Mouse (Mus musculus) C3H10T1/2 (cell line): ENCODE measurements around the gene Tax1bp3. TPM values are rescaled to one million over a fixed set of nuclear protein-coding genes. Genes with fewer than 3 reads are reported as not detected.

ENCODE experiments used
- polyA plus RNA-seq, 2 experiments: library from polyadenylated mRNA; unstranded; fragments of >200 nt; fragmentation: generic; extraction: Trizol; gene quantifications; one replicate each; pipeline ENCODE4 v1.2.1; 2012; ENCODE audit warnings: missing spikeins in 2 of 2

Tax1bp3 gene
- 100 to 1,000 TPM; 122 to 202 TPM for polyA plus RNA-seq

DNA sequence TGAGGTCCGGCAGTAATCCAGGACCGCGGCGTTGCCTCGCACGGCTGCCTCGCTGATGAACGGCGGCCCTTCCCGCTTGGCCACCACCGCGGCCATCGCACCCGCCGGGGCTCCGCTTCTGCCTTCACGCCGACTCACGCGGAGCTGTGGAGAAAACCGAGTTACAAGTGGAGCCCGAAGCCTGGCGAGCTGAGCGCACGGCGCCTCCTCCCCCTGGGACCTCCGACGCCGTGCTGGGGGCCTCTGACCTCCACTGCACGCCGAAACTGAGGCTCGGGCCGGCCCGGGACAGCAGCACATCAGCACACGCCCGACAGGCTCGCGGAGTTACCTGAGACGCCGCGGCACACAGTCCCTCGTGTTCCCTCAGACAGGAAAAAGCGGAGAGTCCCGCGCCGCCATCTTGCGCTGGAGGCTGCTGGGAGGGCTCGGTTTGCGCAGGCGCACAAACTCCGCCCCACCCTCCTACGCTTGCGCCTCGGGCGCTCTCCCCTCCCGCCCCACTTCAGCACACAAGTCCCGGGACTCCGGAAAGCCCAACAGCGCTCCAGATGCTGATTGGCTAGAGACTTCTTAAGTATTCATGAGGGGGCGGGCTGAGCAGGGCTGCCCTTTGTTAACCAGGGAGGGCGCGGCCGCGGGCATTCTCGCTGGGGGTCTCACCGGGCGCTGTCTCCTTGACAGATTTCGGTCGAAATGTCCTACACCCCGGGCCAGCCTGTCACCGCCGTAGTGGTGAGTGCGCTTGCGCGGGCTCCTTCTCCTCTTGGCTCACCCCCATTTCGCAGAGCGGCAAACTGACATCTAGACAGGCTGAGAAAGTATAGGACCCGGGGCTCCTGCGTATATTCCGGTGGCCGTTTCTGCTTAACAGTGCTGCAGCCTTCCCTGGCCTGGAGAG lies at the start of gene Tax1bp3, which contains the start of gene Emc6:
Gene Tax1bp3, plus strand, starts transcription at position 476 of the 901 bp plus-strand sequence.
Gene Emc6, minus strand, starts transcription at position 430 of the 901 bp plus-strand sequence.

GRCm38 (mm10) chr11:73137591-73138501 lies 39.0 kb upstream of the Tax1bp3 start, which contains the start of gene Haspin:
Haspin (minus strand) TSS chr11:73138294.

DNA sequence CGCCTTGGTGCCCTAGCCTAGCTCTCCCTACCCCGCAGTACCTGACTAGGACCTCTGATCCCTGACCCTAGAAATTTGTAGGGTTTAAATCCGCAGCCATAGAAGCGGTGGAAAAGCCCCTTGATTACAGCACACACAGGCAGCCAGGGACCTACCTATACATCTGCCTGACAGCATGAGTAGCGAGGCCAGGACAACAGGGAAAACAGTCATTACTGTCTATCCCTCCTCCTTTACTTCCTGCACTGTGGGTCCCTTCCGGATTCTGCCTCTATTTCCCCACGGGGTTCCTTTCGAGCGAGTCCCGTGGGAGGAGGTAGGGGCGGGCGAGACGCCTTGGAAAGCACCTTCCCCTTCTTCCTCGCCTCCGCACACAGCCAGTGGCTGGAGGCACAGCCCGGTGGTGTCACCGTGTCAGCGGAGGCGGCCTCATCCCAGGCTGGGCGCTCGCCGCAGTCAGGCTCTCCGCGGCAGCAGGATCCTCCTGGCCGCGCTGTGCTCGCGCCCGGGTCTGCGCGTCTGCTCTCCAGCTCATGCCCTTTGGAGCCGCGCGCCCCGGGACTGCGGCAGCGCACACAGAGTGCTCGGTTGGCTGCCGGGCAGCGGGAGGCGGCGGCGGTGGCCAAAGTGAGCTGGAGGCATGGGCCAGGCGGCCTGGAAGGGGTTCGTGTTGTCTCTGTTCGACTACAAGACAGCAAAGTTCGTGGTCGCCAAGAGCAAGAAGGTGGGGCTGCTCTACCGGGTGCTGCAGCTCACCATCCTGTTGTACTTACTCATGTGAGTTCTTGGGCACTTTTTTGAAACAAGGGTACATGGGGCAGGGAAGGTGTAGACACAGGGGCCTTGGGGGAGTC lies 16.7 kb upstream of the Tax1bp3 start, which contains the start of gene P2rx5:
Gene P2rx5, plus strand, starts transcription at position 465 of the 854 bp plus-strand sequence.

DNA sequence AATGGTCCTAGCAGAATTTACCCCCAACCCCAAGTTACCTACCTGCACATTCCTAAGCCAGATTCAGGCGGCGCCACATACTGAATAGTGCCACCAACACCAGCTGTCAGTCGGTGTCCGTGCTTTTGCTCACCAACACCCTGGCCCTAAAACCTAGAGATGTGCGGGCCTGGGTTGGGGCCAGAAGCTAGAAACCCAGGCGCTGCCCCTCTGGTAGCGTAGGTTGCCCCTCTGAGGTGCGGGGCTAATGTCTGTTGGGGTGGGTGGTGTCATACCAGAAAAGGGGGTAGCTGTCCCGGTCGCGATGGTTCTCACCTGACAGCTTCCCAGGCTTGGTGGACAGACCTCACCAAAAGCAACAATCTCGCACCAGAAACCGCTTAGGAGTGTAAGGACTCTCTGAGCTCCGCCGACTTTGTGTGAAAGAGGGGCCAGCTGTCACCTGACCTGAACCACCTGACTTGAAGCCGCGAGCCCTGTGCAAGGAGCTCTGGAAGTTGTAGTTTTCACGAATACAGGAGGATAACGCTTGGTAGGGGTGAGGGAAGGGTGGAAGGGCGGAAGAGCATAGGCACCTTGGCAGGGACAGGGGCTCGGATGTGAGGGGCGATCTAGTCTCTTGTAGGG lies 21.8 kb downstream of the Tax1bp3 start, which contains the start of gene Ctns:
Gene Ctns, minus strand, starts transcription at position 440 of the 627 bp plus-strand sequence.

DNA sequence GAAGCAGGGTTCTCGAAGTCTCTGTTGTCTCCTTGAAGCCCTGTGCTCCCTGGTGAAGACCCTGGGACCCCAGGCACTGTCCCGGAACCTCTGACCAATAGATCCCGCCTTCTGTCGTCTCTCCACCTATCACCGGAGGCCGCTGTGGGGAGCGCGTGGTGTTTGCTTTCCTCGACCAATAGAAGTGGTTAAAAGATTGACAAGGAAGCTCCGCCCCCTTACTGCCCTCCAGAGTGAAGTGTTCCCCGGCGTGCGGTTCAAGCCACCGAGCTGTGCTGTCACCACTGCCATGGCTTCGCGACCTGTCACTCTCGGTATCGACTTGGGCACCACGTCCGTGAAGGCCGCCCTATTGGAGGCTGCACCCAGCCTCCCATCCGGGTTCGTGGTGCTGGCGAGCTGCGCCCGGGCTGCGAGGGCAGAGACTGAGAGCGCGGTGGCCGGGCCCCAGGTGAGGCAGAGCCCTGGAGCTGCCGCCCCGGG lies 22.4 kb downstream of the Tax1bp3 start, which contains the start of gene Shpk:
Gene Shpk, plus strand, starts transcription at position 231 of the 483 bp plus-strand sequence.

Other genes with a start within 250 kb of the Tax1bp3 start
- gene Atp2a3, start 215.9 kb upstream of the Tax1bp3 start, polyA plus RNA-seq: under 1 TPM; 0.01 to 0.17 TPM
- under 1 TPM; 0.01 to 0.59 TPM for gene P2rx1, start 178.0 kb upstream of the Tax1bp3 start, polyA plus RNA-seq
- gene Camkk1, start 158.1 kb upstream of the Tax1bp3 start, polyA plus RNA-seq: 1 to 10 TPM; 2.9 to 8.3 TPM
- gene Ncbp3, start 129.3 kb upstream of the Tax1bp3 start, polyA plus RNA-seq: 1 to 10 TPM in 1 of 2 experiments, under 1 TPM in 1; 0.56 to 3.9 TPM
- under 1 TPM; 0.04 to 0.07 TPM for gene Itgae, start 86.5 kb upstream of the Tax1bp3 start, polyA plus RNA-seq
- gene Haspin, start 38.8 kb upstream of the Tax1bp3 start, polyA plus RNA-seq: 1 to 10 TPM; 4.8 to 5.8 TPM
- gene P2rx5, start 16.7 kb upstream of the Tax1bp3 start, polyA plus RNA-seq: 1 to 10 TPM in 1 of 2 experiments, under 1 TPM in 1; 0.01 to 1.1 TPM
- 10 to 100 TPM; 41.6 to 71.5 TPM for gene Emc6, start within 50 bp of the Tax1bp3 start, polyA plus RNA-seq
- gene Ctns, start 22.0 kb downstream of the Tax1bp3 start, polyA plus RNA-seq: 10 to 100 TPM in 1 of 2 experiments, 1 to 10 TPM in 1; 2.2 to 17.8 TPM
- gene Shpk, start 22.4 kb downstream of the Tax1bp3 start, polyA plus RNA-seq: 1 to 10 TPM in 1 of 2 experiments, under 1 TPM in 1; 0.42 to 4.1 TPM
- gene Trpv1, start 57.2 kb downstream of the Tax1bp3 start, polyA plus RNA-seq: under 1 TPM in 1 of 2 experiments, not detected in 1; 0.11 TPM
- under 1 TPM; under 0.01 to 0.02 TPM for gene Trpv3, start 90.3 kb downstream of the Tax1bp3 start, polyA plus RNA-seq
- 1 to 10 TPM in 1 of 2 experiments, under 1 TPM in 1; 0.75 to 3.2 TPM for gene Aspa, start 152.5 kb downstream of the Tax1bp3 start, polyA plus RNA-seq
- gene Gm49340, start 152.7 kb downstream of the Tax1bp3 start, polyA plus RNA-seq: not detected
- gene Spata22, start 152.7 kb downstream of the Tax1bp3 start, polyA plus RNA-seq: under 1 TPM in 1 of 2 experiments, not detected in 1; 0.06 TPM
- gene Olfr20, start 173.7 kb downstream of the Tax1bp3 start, polyA plus RNA-seq: not detected
- not detected for gene Olfr376, start 194.2 kb downstream of the Tax1bp3 start, polyA plus RNA-seq
- not detected for gene Olfr1, start 222.5 kb downstream of the Tax1bp3 start, polyA plus RNA-seq